Mouse (Mus musculus) heart, embryonic 13.5 days (tissue): ENCODE data around the gene Jam3. TPM values are rescaled to one million over a fixed set of nuclear protein-coding genes. Genes with fewer than 3 reads are reported as not detected.
A peak's percentile ranks its signal among the peaks of the same experiment; 100 is the strongest.

ENCODE experiments used
- ATAC-seq: fragments of 200-750 bp; cut with Nextera tagmentation; 2 replicates; pipeline ENCODE4 v1.8.0; 2017; ENCODE audit warnings: moderate TSS enrichment; ENCODE audit not compliant: insufficient number of reproducible peaks, low FRiP score, low TSS enrichment; ENCODE audit errors: extremely low read depth
- H3K27ac ChIP-seq: fragments of 300-500 bp; sonication (generic); replicated peaks from 2 replicates; pipeline ENCODE4 v1.5.1; 2015; ENCODE audit warnings: moderate library complexity, mild to moderate bottlenecking, inconsistent platforms
- H3K27me3 ChIP-seq: fragments of 300-500 bp; sonication (generic); replicated peaks from 2 replicates; pipeline ENCODE4 v1.6.1; 2015; ENCODE audit warnings: mild to moderate bottlenecking, inconsistent platforms
- H3K36me3 ChIP-seq: fragments of 300-500 bp; sonication (generic); 2 replicates; pipeline ENCODE4 v1.6.1; 2015; ENCODE audit warnings: mild to moderate bottlenecking, inconsistent platforms
- H3K4me1 ChIP-seq: fragments of 300-500 bp; sonication (generic); 2 replicates; pipeline ENCODE4 v1.6.1; 2015; ENCODE audit warnings: inconsistent platforms
- H3K4me2 ChIP-seq: fragments of 300-500 bp; sonication (generic); 2 replicates; pipeline ENCODE4 v1.6.1; 2015; ENCODE audit warnings: inconsistent platforms, mild to moderate bottlenecking, moderate library complexity
- H3K4me3 ChIP-seq: fragments of 300-500 bp; sonication (generic); 2 replicates; pipeline ENCODE4 v1.5.1; 2015; ENCODE audit warnings: moderate library complexity, mild to moderate bottlenecking, inconsistent platforms
- H3K9ac ChIP-seq: fragments of 300-500 bp; sonication (generic); 2 replicates; pipeline ENCODE4 v1.6.1; 2015; ENCODE audit warnings: inconsistent platforms, mild to moderate bottlenecking, moderate library complexity
- H3K9me3 ChIP-seq: fragments of 300-500 bp; sonication (generic); 2 replicates; pipeline ENCODE4 v1.6.1; 2016; ENCODE audit warnings: inconsistent platforms
- WGBS: fragments of 180-500 bp; shearing (Covaris S2); methylation state at CpG from one replicate; pipeline ENCODE4 v1.1.7; 2015; ENCODE audit warnings: mixed read lengths; 5-methylcytosine and 5-hydroxymethylcytosine counted together
- polyA plus RNA-seq: library from polyadenylated mRNA; unstranded; fragments of >200 nt; fragmentation: Nextera tagmentation; extraction: Ambion mirVana; gene quantifications from 2 replicates; pipeline ENCODE4 v1.2.1, GENCODE M21; 2015

The Jam3 gene
- polyA plus RNA-seq, 1 experiment from 2014 or later, result 39.8 TPM

DNA sequence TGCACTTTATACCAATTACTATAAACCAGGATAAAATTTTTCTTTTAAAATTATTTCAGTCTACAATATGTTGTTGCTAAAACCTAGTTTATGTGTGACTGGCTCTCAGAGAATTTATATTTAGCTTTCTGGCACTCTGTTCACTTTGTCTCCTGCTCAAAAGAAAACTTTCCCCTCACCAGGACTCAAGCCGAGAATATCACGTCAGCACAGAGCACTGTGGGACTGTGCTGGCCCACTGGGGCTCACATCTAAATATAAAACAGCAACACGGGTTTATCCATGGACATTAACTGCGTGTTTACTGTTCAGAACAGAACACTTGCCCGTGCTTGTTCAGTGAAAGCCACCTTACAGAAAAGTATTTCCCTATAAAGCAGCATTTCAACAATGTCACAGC lies 44.5 kb downstream of the Jam3 start:
- H3K9me3 ChIP-seq, result no peaks in the 10 kb centered on the region
- peak overlapping the region; percentile 40 for H3K4me2 ChIP-seq
- WGBS, result 27% methylated on average over 5 of the region's 5 CpGs
- H3K4me1 ChIP-seq, result peaks cover 36% of the 10 kb centered on the region
- H3K9ac ChIP-seq, result 0 out of 2 replicates have a peak overlapping the region, but pooled peaks have one; percentile 45
- no peak overlapping the region for H3K4me3 ChIP-seq
- ATAC-seq, result peak; percentile 28; the same call in 1 of the 2 replicates
- peak overlapping the region; percentile 87 for H3K27ac ChIP-seq
- H3K36me3 ChIP-seq, result no peaks in the 10 kb centered on the region
- H3K27me3 ChIP-seq, result no peaks in the 10 kb centered on the region

DNA sequence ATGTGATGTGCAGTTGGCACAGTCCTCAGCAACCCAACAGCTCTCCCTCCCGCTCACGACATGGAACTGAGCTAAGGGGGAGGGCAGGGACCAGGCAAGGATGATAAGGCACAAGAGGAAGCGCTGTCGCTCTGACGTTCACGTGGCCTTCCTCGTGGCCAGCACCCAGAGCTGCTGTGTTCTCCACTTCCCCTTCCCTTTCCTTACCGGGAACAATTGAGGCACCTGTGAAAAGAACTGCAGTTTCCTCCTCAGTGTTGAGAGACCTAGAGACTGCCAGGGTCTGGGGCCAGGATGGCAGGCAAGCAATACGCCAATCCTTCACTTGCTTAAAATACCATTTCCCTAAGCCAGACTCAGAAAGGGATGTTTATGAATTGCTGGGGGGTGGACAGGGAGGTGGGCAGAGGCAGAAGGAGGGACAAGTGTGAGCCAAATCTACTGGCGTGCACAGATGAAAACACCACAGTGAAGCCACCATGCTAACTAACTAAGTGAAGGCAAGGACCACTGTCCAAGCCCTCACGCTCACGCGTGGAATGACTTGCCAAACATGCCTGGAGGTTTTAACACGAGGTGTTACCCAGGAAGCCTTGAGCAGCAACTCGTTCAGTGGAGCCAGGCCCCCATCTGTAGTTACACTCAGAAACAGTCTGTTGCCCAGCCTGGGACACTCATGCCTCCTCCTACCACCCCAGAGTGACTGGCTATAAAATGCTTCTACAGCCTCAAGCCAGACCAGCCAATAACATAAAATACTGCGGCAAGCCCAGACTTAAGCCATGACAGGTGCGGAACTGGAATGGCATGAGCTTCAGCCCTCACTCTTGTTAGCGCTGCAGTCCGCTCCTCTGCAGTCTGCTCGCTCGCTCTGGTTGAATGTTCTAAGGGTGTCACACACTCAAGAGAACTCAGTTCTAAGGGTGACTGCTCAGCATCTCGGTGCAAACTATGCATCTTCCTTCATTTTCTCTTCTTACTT lies 45.4 kb downstream of the Jam3 start:
- Histone ChIP-seq H3K27ac (peak overlapping the region; percentile 87), H3K9ac (no peak overlapping the region), H3K27me3 (no peaks in the 10 kb centered on the region), H3K4me1 (peaks cover 36% of the 10 kb centered on the region), H3K4me2 (peak overlapping the region; percentile 24), H3K4me3 (no peak overlapping the region), H3K36me3 (peaks cover 3% of the 10 kb centered on the region; the same call in 1 of the 2 replicates), H3K9me3 (no peaks in the 10 kb centered on the region)
- WGBS, result 49% methylated on average over 22 of the region's 22 CpGs
- ATAC-seq, result peak; percentile 55; the same call in 1 of the 2 replicates

DNA sequence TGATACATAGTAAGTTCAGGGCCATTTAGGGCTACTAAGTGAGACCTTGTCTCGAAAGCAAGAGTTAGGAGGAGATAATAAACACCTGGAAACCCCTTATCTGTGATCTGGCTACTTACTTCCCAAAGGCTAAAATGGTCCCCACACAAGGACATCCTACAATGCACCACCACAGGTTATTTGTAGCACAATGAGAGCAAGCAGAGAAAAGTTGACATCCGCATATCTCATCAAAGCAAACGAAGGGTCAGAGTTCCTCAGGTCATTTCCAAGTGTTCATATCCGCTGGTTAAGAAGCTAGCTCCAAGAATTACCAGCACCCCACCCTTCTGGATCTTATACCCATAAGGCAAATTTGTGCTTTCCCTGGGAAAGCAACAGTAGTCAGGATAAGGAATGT lies 46.8 kb downstream of the Jam3 start:
- H3K27ac ChIP-seq, result no peak overlapping the region
- no peaks in the 10 kb centered on the region for H3K9me3 ChIP-seq
- H3K4me1 ChIP-seq, result peaks cover 36% of the 10 kb centered on the region
- no peak overlapping the region for H3K4me2 ChIP-seq
- no peak overlapping the region for H3K9ac ChIP-seq
- 69% methylated on average over 4 of the region's 4 CpGs for WGBS
- H3K36me3 ChIP-seq, result peaks cover 17% of the 10 kb centered on the region
- H3K27me3 ChIP-seq, result no peaks in the 10 kb centered on the region
- ATAC-seq, result no peak
- H3K4me3 ChIP-seq, result no peak overlapping the region

DNA sequence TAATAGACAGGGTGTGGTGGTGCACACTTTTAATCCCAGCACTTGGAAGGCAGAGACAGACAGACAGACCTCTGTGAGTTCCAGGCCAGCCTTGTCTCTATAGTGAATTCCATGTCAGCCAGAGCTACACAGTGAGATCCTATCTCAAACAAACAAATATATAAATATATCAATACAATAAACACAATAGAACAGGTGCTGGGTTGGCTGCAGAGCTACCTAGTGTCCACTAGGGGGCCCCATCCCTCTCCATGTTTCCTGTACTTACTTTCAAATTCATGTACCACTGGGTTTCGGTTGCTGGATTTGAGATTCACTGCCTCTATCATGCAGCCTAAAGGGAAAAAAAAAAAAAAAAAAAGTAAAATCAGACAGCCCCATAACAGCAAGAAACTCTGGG lies 49.1 kb downstream of the Jam3 start:
- 54% methylated on average over 1 of the region's 1 CpGs for WGBS
- Histone ChIP-seq H3K4me3 (no peak overlapping the region), H3K27ac (no peak overlapping the region), H3K9me3 (no peaks in the 10 kb centered on the region), H3K27me3 (no peaks in the 10 kb centered on the region), H3K36me3 (peaks cover 41% of the 10 kb centered on the region), H3K4me1 (peaks cover 28% of the 10 kb centered on the region), H3K9ac (no peak overlapping the region), H3K4me2 (no peak overlapping the region)
- no peak for ATAC-seq

DNA sequence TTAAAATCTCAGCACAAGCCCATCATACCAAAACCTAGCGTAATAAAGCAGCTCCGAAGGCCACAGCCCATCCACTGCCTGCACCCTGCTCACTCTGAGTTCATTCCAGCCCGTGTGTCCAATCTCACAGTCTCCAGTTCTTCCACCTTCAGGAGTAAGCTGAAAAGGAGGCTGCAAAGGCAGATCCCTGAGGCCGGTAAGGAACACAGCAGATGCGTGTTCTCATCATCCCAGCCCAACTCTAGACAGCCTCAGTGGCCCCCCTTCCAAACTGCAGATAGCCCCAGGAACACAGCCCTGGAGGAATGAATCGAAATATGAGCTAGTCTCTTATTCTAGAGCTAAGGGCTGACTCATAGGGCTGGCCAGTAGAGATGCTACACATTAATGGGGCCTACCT lies 53.8 kb downstream of the Jam3 start:
- no peak overlapping the region for H3K4me2 ChIP-seq
- ATAC-seq, result no peak
- H3K27ac ChIP-seq, result no peak overlapping the region
- no peaks in the 10 kb centered on the region for H3K9me3 ChIP-seq
- no peak overlapping the region for H3K9ac ChIP-seq
- H3K4me3 ChIP-seq, result no peak overlapping the region
- H3K27me3 ChIP-seq, result no peaks in the 10 kb centered on the region
- peaks cover 5% of the 10 kb centered on the region for H3K4me1 ChIP-seq
- peaks cover 83% of the 10 kb centered on the region for H3K36me3 ChIP-seq
- 93% methylated on average over 6 of the region's 6 CpGs for WGBS

DNA sequence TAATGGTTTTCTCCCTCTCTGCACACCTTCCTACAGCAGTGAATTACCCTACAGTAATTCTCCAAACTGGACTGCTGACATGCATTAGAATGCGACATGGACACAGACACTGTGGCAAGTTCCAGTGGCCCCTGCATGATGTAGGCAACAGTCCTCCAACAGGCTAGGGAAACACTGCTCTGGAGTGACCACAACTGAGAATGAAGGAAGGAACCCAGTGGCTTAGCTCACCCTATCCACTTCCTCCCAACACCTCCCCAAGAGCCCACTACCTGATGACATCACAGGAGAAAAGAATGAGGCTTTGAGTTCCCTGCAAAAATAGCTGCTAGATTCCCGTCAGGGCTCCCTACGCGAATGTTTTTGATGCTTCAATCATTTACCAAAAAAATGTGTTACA lies 55.7 kb downstream of the Jam3 start:
- no peak overlapping the region for H3K4me3 ChIP-seq
- H3K27ac ChIP-seq, result no peak overlapping the region
- 79% methylated on average over 4 of the region's 4 CpGs for whole genome bisulfite sequencing
- peaks cover 94% of the 10 kb centered on the region for H3K36me3 ChIP-seq
- peaks cover 5% of the 10 kb centered on the region for H3K4me1 ChIP-seq
- no peak overlapping the region for H3K9ac ChIP-seq
- ATAC-seq, result no peak
- no peak overlapping the region for H3K4me2 ChIP-seq
- no peaks in the 10 kb centered on the region for H3K9me3 ChIP-seq
- no peaks in the 10 kb centered on the region for H3K27me3 ChIP-seq

DNA sequence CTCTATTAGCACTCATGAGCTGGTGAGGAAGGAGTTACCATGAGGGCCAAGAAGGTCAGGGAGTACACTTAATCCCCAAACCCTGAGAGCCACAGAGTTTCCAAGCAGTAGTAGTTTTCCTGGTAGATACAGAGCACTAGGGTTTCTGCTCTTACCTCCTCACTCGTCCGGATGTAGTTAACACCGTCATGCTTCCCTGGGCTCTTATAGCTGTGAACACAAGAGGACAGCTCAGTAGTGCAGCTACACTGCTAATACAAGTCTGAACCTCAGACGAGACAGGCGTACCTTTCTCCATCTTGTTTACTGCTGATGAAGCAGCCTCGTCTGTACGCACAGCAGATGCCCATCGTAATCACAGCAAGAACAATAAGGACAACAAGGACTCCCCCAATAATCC lies 56.7 kb downstream of the Jam3 start:
- 86% methylated on average over 8 of the region's 8 CpGs for WGBS
- ATAC-seq, result no peak
- peaks cover 94% of the 10 kb centered on the region for H3K36me3 ChIP-seq
- H3K27me3 ChIP-seq, result no peaks in the 10 kb centered on the region
- H3K27ac ChIP-seq, result no peak overlapping the region
- H3K4me2 ChIP-seq, result no peak overlapping the region
- H3K9me3 ChIP-seq, result no peaks in the 10 kb centered on the region
- H3K4me3 ChIP-seq, result no peak overlapping the region
- H3K4me1 ChIP-seq, result peaks cover 5% of the 10 kb centered on the region
- H3K9ac ChIP-seq, result no peak overlapping the region

DNA sequence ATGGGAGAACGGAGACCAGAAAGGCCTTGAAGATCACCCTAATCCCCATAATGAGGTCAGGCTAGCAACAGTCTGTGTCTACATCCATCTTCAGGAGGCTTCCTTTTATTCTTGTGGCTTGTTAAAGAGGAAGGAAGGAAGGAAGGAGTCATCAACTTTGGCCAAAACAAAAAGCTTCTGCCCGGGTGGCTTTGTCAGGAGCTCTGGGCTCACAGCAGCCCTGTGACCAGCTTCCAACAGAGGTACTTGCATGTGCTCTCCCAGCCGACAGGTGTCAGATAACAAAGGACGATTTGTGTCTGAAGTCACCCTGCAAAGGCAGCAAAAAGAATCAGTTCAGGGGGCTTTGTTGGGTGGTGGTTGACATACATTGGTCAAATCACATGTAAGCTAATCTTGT lies 57.1 kb downstream of the Jam3 start:
- Histone ChIP-seq H3K4me3 (no peak overlapping the region), H3K9ac (no peak overlapping the region), H3K36me3 (peaks cover 94% of the 10 kb centered on the region), H3K4me1 (peaks cover 5% of the 10 kb centered on the region), H3K27ac (no peak overlapping the region), H3K27me3 (no peaks in the 10 kb centered on the region), H3K4me2 (no peak overlapping the region), H3K9me3 (no peaks in the 10 kb centered on the region)
- WGBS, result 44% methylated on average over 4 of the region's 4 CpGs
- ATAC-seq, result no peak

DNA sequence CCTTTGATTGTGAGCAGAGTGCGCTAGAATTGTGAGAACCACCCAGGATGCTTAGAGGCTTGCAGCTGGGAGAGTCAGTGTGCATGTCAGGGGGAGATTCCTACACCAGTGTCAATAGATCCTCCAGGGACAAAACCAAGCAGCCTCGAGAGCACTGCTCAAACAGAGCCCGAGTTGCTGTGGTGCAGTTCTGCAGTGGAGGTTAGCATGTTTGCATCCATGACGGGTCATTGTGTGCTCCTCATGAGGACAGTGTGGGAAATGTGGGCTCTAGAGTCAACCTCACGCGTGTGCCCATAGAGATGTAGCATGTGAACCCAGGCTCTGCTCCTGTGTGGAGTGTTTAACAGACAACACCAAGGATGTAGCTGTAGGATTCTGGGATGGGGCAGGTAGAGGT lies 62.3 kb downstream of the Jam3 start:
- no peak overlapping the region for H3K27ac ChIP-seq
- H3K4me3 ChIP-seq, result no peak overlapping the region
- H3K4me2 ChIP-seq, result no peak overlapping the region
- no peaks in the 10 kb centered on the region for H3K9me3 ChIP-seq
- H3K9ac ChIP-seq, result no peak overlapping the region
- H3K4me1 ChIP-seq, result peaks cover 2% of the 10 kb centered on the region
- 88% methylated on average over 6 of the region's 6 CpGs for WGBS
- ATAC-seq, result no peak
- H3K36me3 ChIP-seq, result peaks cover 94% of the 10 kb centered on the region
- no peaks in the 10 kb centered on the region for H3K27me3 ChIP-seq

DNA sequence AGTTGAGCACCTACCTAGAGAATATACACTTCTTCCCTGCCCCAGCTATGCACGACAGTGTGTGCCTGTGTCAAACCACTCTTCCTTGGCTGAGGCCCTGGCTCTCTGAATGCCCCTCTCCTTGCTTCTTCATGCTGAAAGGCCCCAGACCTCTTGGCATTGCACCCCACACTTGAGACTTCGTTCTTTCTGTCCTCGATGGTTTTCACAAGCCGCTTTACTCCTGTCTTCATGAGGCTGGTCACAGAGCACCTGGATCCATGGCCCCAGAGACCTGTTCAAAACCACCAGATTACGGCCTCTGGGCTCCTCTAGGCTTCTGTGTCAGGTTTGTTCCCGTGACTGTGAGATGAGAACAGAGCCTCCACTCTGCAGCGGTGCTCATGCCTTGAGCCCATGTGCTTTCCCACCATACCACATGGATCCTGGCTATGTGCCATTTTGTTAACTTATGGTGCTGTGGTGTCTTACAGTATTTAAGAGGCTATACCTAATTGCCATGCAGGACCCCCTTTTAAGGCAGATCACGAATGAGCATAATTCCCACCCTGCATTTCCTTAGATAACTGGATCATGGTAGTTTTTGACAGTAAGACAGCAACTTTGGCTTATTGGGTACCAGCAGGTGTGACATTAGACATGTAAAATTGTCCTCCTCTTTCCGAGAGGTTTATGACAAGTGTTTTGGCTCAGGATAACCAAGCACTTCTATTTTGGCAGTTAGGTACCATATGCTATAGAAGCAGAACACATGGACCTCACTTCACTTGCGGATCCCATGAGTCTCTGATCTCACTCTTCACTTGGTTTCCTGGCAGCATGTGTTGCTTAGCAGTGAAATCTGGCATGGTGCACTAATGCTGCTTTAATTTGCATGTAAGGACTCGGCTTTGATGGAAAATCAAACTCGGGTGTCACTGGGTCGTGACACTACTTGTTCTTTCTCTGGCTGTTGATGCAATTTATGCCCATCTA lies 64.1 kb downstream of the Jam3 start:
- Histone ChIP-seq H3K4me3 (no peak overlapping the region), H3K9me3 (no peaks in the 10 kb centered on the region), H3K27ac (no peak overlapping the region), H3K9ac (no peak overlapping the region), H3K27me3 (no peaks in the 10 kb centered on the region), H3K4me1 (no peaks in the 10 kb centered on the region), H3K4me2 (no peak overlapping the region), H3K36me3 (peaks cover 96% of the 10 kb centered on the region)
- no peak for ATAC-seq
- 92% methylated on average over 13 of the region's 13 CpGs for WGBS

DNA sequence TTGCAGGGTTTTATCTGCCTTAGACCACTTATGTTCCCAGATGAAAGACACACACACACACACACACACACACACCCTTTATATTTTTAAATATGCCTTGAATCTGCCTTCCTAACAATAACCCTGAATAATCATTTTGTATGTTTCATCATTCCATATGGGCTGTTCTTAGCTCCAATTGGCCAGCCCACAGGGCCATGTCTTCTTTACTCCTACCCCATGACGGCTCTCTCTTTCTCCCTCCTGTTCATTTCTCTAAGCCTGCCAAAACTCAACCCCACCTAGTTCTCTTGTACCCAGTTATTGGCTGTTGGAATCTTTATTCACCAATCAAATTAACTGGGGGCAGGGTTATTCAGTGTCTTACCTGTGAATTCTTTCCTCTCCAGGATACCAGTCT lies 65.1 kb downstream of the Jam3 start:
- Histone ChIP-seq H3K9me3 (no peaks in the 10 kb centered on the region), H3K4me1 (no peaks in the 10 kb centered on the region), H3K9ac (no peak overlapping the region), H3K36me3 (peaks cover 96% of the 10 kb centered on the region), H3K27me3 (no peaks in the 10 kb centered on the region), H3K4me2 (no peak overlapping the region), H3K4me3 (no peak overlapping the region), H3K27ac (no peak overlapping the region)
- WGBS, result 87% methylated on average over 1 of the region's 1 CpGs
- no peak for ATAC-seq
